Mouse (Mus musculus) forebrain, embryonic 12.5 days (tissue): ENCODE results near the gene Chchd6. TPM values are rescaled to one million over a fixed set of nuclear protein-coding genes. Genes with fewer than 3 reads are reported as not detected.

Experiments used
- ATAC-seq: fragments of 200-750 bp; cut with Nextera tagmentation; 2 replicates; pipeline ENCODE4 v1.8.0; 2017; ENCODE audit warnings: moderate TSS enrichment; ENCODE audit not compliant: low FRiP score
- H3K27ac ChIP-seq: fragments of 300-500 bp; sonication (generic); 2 replicates; pipeline ENCODE4 v1.5.1; 2016; ENCODE audit warnings: mild to moderate bottlenecking
- H3K27me3 ChIP-seq: fragments of 300-500 bp; sonication (generic); 2 replicates; pipeline ENCODE4 v1.6.1; 2016; ENCODE audit warnings: mild to moderate bottlenecking
- H3K36me3 ChIP-seq: fragments of 300-500 bp; sonication (generic); replicated peaks from 2 replicates; pipeline ENCODE4 v1.6.1; 2016; ENCODE audit warnings: mild to moderate bottlenecking
- H3K4me1 ChIP-seq: fragments of 300-500 bp; sonication (generic); 2 replicates; pipeline ENCODE4 v1.6.1; 2016
- H3K4me2 ChIP-seq: fragments of 300-500 bp; sonication (generic); 2 replicates; pipeline ENCODE4 v1.6.1; 2016; ENCODE audit warnings: mild to moderate bottlenecking, moderate library complexity
- H3K4me3 ChIP-seq: fragments of 300-500 bp; sonication (generic); replicated peaks from 2 replicates; pipeline ENCODE4 v1.5.1; 2016; ENCODE audit warnings: mild to moderate bottlenecking
- H3K9ac ChIP-seq: fragments of 300-500 bp; sonication (generic); 2 replicates; pipeline ENCODE4 v1.6.1; 2016; ENCODE audit warnings: mild to moderate bottlenecking
- H3K9me3 ChIP-seq: fragments of 300-500 bp; sonication (generic); 2 replicates; pipeline ENCODE4 v1.6.1; 2016
- WGBS: fragments of 180-500 bp; shearing (Covaris S2); methylation state at CpG from one replicate; pipeline ENCODE4 v1.1.7; 2016; 5-methylcytosine and 5-hydroxymethylcytosine counted together
- polyA plus RNA-seq: library from polyadenylated mRNA; unstranded; fragments of >200 nt; fragmentation: Nextera tagmentation; extraction: Ambion mirVana; gene quantifications from 2 replicates; pipeline ENCODE4 v1.2.1, GENCODE M21; 2016

Gene Chchd6
- polyA plus RNA-seq, 1 experiment from 2014 or later = 87.3 TPM

GRCm38 (mm10) chr6:89407247-89407889 is 188.1 kb downstream of the Chchd6 start:
- H3K4me3 ChIP-seq = no peak overlapping the region
- peaks cover 6% of the 10 kb centered on the region; the same call in 1 of the 2 replicates for H3K27me3 ChIP-seq
- no peak overlapping the region for H3K27ac ChIP-seq
- H3K9me3 ChIP-seq = no peaks in the 10 kb centered on the region
- no peaks in the 10 kb centered on the region for H3K36me3 ChIP-seq
- 0 out of 2 replicates have a peak, but pooled peaks have one; percentile 41 for ATAC-seq
- peaks cover 7% of the 10 kb centered on the region for H3K4me1 ChIP-seq
- 66% methylated on average over 3 of the region's 3 CpGs for WGBS
- H3K4me2 ChIP-seq = no peak overlapping the region
- H3K9ac ChIP-seq = no peak overlapping the region

GRCm38 (mm10) chr6:89404964-89405363 is 190.5 kb downstream of the Chchd6 start:
- no peaks in the 10 kb centered on the region for H3K9me3 ChIP-seq
- no peak for ATAC-seq
- H3K36me3 ChIP-seq = no peaks in the 10 kb centered on the region
- peaks cover 6% of the 10 kb centered on the region; the same call in 1 of the 2 replicates for H3K27me3 ChIP-seq
- 94% methylated on average over 2 of the region's 2 CpGs for WGBS
- H3K4me3 ChIP-seq = no peak overlapping the region
- H3K27ac ChIP-seq = no peak overlapping the region
- no peak overlapping the region for H3K9ac ChIP-seq
- peaks cover 8% of the 10 kb centered on the region for H3K4me1 ChIP-seq
- no peak overlapping the region for H3K4me2 ChIP-seq

GRCm38 (mm10) chr6:89403257-89404225 is 191.9 kb downstream of the Chchd6 start:
- no peak for ATAC-seq
- Histone ChIP-seq H3K27me3 (peaks cover 6% of the 10 kb centered on the region; the same call in 1 of the 2 replicates), H3K9ac (no peak overlapping the region), H3K36me3 (no peaks in the 10 kb centered on the region), H3K27ac (no peak overlapping the region), H3K4me3 (no peak overlapping the region), H3K9me3 (no peaks in the 10 kb centered on the region), H3K4me1 (peaks cover 8% of the 10 kb centered on the region), H3K4me2 (no peak overlapping the region)
- WGBS = 88% methylated on average over 2 of the region's 2 CpGs

- ATAC-seq = peak; percentile 61; the same call in 1 of the 2 replicates
- no peak overlapping the region for H3K9ac ChIP-seq
Observed at GRCm38 (mm10) chr6:89402406-89402805, 193.0 kb downstream of the Chchd6 start.

GRCm38 (mm10) chr6:89399564-89399963 is 195.9 kb downstream of the Chchd6 start:
- H3K27me3 ChIP-seq = no peaks in the 10 kb centered on the region
- 94% methylated on average over 1 of the region's 1 CpGs for WGBS
- ATAC-seq = no peak
- H3K9me3 ChIP-seq = no peaks in the 10 kb centered on the region
- no peak overlapping the region for H3K27ac ChIP-seq
- no peak overlapping the region for H3K4me3 ChIP-seq
- H3K4me2 ChIP-seq = no peak overlapping the region
- H3K36me3 ChIP-seq = no peaks in the 10 kb centered on the region
- H3K4me1 ChIP-seq = peaks cover 4% of the 10 kb centered on the region; the same call in 1 of the 2 replicates
- no peak overlapping the region for H3K9ac ChIP-seq

More at GRCm38 (mm10) chr6:89402406-89402805, 193.0 kb downstream of the Chchd6 start:
- Histone ChIP-seq H3K9me3 (no peaks in the 10 kb centered on the region), H3K4me1 (peaks cover 4% of the 10 kb centered on the region), H3K36me3 (no peaks in the 10 kb centered on the region), H3K4me3 (no peak overlapping the region), H3K27ac (no peak overlapping the region), H3K4me2 (no peak overlapping the region), H3K27me3 (peaks cover 6% of the 10 kb centered on the region; the same call in 1 of the 2 replicates)
- 33% methylated on average over 2 of the region's 2 CpGs for WGBS

GRCm38 (mm10) chr6:89397919-89398318 is 197.5 kb downstream of the Chchd6 start:
- 88% methylated on average over 4 of the region's 4 CpGs for WGBS
- H3K36me3 ChIP-seq = no peaks in the 10 kb centered on the region
- no peak overlapping the region for H3K4me2 ChIP-seq
- no peaks in the 10 kb centered on the region for H3K27me3 ChIP-seq
- H3K4me1 ChIP-seq = peaks cover 4% of the 10 kb centered on the region; the same call in 1 of the 2 replicates
- no peak for ATAC-seq
- H3K27ac ChIP-seq = no peak overlapping the region
- H3K9ac ChIP-seq = no peak overlapping the region
- no peak overlapping the region for H3K4me3 ChIP-seq
- no peaks in the 10 kb centered on the region for H3K9me3 ChIP-seq

- no peak for ATAC-seq
- no peak overlapping the region for H3K4me2 ChIP-seq
- WGBS = 94% methylated on average over 2 of the region's 2 CpGs
Observed at GRCm38 (mm10) chr6:89393820-89394219, 201.6 kb downstream of the Chchd6 start.

GRCm38 (mm10) chr6:89392213-89392612 is 203.2 kb downstream of the Chchd6 start:
- Histone ChIP-seq H3K27me3 (no peaks in the 10 kb centered on the region), H3K4me2 (no peak overlapping the region), H3K27ac (no peak overlapping the region), H3K36me3 (no peaks in the 10 kb centered on the region), H3K4me1 (no peaks in the 10 kb centered on the region), H3K9me3 (no peaks in the 10 kb centered on the region), H3K4me3 (no peak overlapping the region), H3K9ac (no peak overlapping the region)
- ATAC-seq = no peak
- 93% methylated on average over 2 of the region's 2 CpGs for WGBS

More at GRCm38 (mm10) chr6:89393820-89394219, 201.6 kb downstream of the Chchd6 start:
- no peak overlapping the region for H3K27ac ChIP-seq
- no peak overlapping the region for H3K9ac ChIP-seq
- no peaks in the 10 kb centered on the region for H3K36me3 ChIP-seq
- no peaks in the 10 kb centered on the region for H3K4me1 ChIP-seq
- H3K4me3 ChIP-seq = no peak overlapping the region
- no peaks in the 10 kb centered on the region for H3K27me3 ChIP-seq
- no peaks in the 10 kb centered on the region for H3K9me3 ChIP-seq

GRCm38 (mm10) chr6:89389771-89390170 is 205.7 kb downstream of the Chchd6 start:
- no peaks in the 10 kb centered on the region for H3K36me3 ChIP-seq
- H3K27ac ChIP-seq = no peak overlapping the region
- no peak overlapping the region for H3K9ac ChIP-seq
- no peaks in the 10 kb centered on the region for H3K9me3 ChIP-seq
- H3K27me3 ChIP-seq = no peaks in the 10 kb centered on the region
- ATAC-seq = no peak
- H3K4me1 ChIP-seq = no peaks in the 10 kb centered on the region
- WGBS = 81% methylated on average over 7 of the region's 7 CpGs
- no peak overlapping the region for H3K4me3 ChIP-seq
- no peak overlapping the region for H3K4me2 ChIP-seq

GRCm38 (mm10) chr6:89386956-89387355 is 208.5 kb downstream of the Chchd6 start:
- no peak overlapping the region for H3K4me3 ChIP-seq
- no peaks in the 10 kb centered on the region for H3K27me3 ChIP-seq
- ATAC-seq = no peak
- 85% methylated on average over 1 of the region's 1 CpGs for WGBS
- H3K4me1 ChIP-seq = peaks cover 4% of the 10 kb centered on the region; the same call in 1 of the 2 replicates
- H3K36me3 ChIP-seq = no peaks in the 10 kb centered on the region
- H3K27ac ChIP-seq = no peak overlapping the region
- H3K9me3 ChIP-seq = no peaks in the 10 kb centered on the region
- H3K4me2 ChIP-seq = no peak overlapping the region
- no peak overlapping the region for H3K9ac ChIP-seq

- no peaks in the 10 kb centered on the region for H3K36me3 ChIP-seq
- no peak overlapping the region for H3K27ac ChIP-seq
- WGBS = 96% methylated on average over 2 of the region's 2 CpGs
- no peak overlapping the region for H3K4me2 ChIP-seq
- no peaks in the 10 kb centered on the region for H3K9me3 ChIP-seq
- no peak for ATAC-seq
- peaks cover 5% of the 10 kb centered on the region; the same call in 1 of the 2 replicates for H3K4me1 ChIP-seq
- no peaks in the 10 kb centered on the region for H3K27me3 ChIP-seq
- no peak overlapping the region for H3K4me3 ChIP-seq
- no peak overlapping the region for H3K9ac ChIP-seq
Observed at GRCm38 (mm10) chr6:89384699-89385098, 210.8 kb downstream of the Chchd6 start.

- whole genome bisulfite sequencing = 11% methylated on average over 5 of the region's 5 CpGs
- H3K4me2 ChIP-seq = no peak overlapping the region
- no peaks in the 10 kb centered on the region for H3K9me3 ChIP-seq
- H3K4me1 ChIP-seq = peaks cover 5% of the 10 kb centered on the region; the same call in 1 of the 2 replicates
- H3K27me3 ChIP-seq = no peaks in the 10 kb centered on the region
- no peak overlapping the region for H3K4me3 ChIP-seq
- no peak overlapping the region for H3K9ac ChIP-seq
- ATAC-seq = no peak
- no peak overlapping the region for H3K27ac ChIP-seq
- no peaks in the 10 kb centered on the region for H3K36me3 ChIP-seq
Observed at GRCm38 (mm10) chr6:89381851-89382250, 213.6 kb downstream of the Chchd6 start.
